Mouse (Mus musculus) frontal cortex, adult (tissue): ENCODE results near the gene Tmed8.
A peak's percentile ranks its signal among the peaks of the same experiment; 100 is the strongest.
"Not testable (repeated sequence)": the region's sequence is repeated elsewhere in the genome, so short reads cannot be mapped to it uniquely, and the experiment has no call there.

Experiments
- ATAC-seq: cut with Nextera tagmentation; 2 replicates; pipeline ENCODE4 v1.9.2; 2017; ENCODE audit warnings: mild to moderate bottlenecking, moderate library complexity, mixed read lengths; ENCODE audit not compliant: low TSS enrichment

The Tmed8 gene

GRCm38 (mm10) chr12:87160310-87160709, 39.9 kb downstream of the Tmed8 start:
- ATAC-seq = no peak

DNA sequence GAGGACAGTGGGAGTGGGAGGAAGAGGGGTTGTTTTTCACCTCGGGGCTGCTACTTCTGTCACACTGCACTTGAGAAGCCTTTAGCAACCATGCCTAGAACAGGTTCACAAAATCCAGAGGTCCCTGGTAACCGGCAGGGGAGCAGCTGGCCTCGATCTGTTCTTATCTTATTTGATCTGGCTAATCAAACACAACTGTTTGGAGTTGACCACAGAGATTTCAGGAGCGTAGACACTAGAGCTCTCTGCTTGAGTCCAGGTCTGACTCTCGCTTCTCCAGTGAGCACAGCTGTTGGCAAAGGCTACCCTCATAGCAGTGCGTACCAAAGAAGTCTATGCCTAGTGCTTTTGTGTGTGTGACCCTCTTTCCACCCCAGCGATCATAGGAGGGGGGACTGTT, 42.2 kb downstream of the Tmed8 start:
- ATAC-seq = no peak

DNA sequence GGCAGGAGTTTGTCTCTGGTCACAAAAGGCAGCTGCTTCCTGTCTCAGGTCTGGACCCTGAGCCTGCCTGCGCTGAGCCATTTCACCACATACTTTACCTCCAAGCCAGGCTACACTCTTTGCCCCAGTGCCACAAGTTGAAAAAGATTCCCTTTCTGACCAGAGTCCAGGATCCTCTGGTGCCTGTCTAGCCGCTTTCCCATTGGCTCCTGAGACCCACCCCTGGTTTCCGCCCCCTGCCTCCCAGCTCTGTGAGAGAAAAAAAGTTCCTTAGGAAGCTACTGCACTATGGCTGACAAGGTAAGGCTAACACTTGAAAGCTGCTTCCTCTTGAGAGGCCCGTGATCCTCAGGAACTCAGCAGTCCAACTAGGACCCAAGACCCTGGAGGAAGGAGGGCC, 42.9 kb downstream of the Tmed8 start:
- ATAC-seq = no peak

DNA sequence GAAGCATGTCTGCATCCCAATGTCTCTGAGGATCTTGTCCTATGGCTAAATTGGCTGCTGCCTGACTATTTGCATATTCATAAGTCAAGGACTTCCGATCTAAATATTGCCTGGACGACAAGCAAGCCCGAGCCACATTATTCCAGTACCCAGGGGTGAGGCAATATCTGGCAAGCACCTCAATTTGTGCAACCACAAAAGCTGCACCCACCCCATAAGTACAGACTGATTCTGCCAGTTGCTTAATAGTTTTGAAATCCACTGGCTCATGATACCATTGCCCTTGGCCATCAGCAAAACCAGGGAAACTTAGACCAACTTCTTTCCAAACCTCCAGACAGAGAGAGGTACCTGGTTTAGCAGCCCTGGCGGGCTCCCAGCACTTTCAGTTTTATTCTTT, 45.8 kb downstream of the Tmed8 start:
- ATAC-seq = not testable (repeated sequence)

GRCm38 (mm10) chr12:87149471-87149870, 50.8 kb downstream of the Tmed8 start:
- ATAC-seq = no peak

- ATAC-seq = no peak
Measured at GRCm38 (mm10) chr12:87148136-87148535, 52.1 kb downstream of the Tmed8 start.

DNA sequence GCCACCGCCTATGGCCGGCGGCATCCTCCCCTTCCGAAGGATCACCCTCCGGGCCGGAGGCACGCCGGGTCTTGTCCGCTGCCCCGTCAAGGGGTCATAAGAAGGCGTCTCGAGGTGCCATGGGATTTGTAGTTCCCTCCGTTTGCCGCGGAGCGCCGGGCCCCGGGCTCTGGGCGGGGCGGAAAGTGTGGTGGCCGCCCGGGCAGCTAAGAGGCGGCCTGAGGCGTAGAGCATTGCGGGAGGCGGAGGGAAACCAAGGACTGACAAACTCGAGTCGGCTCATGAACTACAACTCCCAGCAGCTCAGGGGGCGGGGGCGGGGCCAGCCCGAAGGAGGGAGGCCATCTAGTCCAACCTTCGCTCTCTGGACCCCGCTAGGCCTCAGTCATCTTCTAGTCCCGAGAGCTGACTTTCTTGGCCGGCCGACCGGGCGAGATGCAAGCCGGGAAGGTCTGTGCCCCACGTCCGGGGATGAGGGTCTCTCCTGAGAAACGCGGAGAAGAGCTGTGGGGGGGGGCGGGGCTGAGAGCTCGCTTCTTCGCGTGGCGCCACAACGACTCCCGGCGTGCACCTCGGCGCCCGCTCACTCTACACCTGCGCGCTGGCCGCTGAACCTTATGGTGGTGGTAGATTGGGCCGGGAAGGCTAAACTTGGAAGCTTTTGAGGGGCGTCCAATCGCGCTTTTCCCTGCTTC, 52.7 kb downstream of the Tmed8 start, which contains the start of gene Pomt2:
TSS of gene Pomt2 (minus strand) at position 574 of the 695 bp plus-strand sequence.
- peak; percentile 96 for ATAC-seq

GRCm38 (mm10) chr12:87146966-87147365, 53.3 kb downstream of the Tmed8 start, which contains the start of gene Gstz1:
Gene Gstz1 (plus strand): TSS chr12:87147165.
- ATAC-seq = peak; percentile 88

DNA sequence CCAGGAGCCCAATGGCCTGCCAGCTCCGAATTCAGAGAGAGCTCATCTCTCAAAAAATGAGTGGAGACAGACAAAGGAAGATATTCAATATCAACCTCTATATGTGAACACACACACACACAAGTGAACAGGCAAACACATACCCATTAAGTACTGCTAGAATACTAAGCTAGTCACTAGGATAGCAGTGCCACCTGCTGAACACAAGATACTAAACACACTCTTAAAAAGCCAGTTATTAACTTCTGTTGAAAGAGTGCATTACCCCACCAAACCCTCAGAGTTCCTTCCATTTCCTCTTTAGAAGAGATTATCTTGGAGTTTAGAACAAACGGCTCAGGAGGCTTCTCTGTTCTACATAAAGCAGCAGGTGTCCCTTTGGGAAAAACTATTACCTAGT, 58.1 kb downstream of the Tmed8 start:
- ATAC-seq = no peak

DNA sequence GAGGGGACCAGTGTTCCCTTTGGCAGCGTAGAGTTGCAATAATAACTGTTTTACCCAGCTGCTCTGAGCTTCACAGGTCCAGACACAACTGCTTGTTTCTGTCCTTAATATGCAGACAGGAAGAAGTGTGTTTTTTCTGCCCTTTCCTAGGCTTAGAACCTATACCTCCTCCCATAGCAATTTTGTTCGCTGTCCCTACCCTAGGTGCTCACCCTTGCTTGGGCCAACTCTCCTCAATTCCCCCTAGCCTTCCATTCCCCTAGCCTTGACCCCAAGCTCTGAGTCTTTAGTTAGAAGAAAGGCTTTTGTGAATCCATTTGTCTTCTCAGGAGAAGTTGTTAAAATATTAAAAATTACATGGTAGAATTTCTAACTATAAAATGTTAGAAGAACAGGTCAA, 61.5 kb downstream of the Tmed8 start:
- no peak for ATAC-seq

- no peak for ATAC-seq
Measured at GRCm38 (mm10) chr12:87138342-87138701, 61.9 kb downstream of the Tmed8 start.

GRCm38 (mm10) chr12:87137439-87138341, 62.6 kb downstream of the Tmed8 start:
- no peak for ATAC-seq

GRCm38 (mm10) chr12:87132784-87133183, 67.5 kb downstream of the Tmed8 start:
- no peak for ATAC-seq

GRCm38 (mm10) chr12:87132210-87132609, 68.0 kb downstream of the Tmed8 start:
- no peak for ATAC-seq

DNA sequence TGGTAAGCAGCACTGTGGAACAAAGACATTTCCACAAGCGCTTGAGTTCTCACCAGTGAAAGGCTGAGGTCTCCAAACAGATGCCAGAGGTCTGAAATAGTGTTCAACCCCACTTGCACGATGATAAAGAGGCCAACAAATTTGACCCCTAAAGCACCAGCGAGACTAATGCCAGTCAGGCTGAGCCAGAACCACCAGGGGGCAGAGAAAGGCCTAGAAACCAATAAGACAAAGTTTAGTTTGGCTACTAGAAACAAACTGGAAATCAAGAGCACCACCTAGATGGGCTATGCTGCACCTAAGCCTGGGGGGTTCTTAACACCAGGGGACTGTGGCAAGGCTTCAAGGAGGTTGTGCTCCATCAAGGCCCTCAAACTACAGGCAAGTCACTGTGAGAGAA, 68.6 kb downstream of the Tmed8 start:
- no peak for ATAC-seq

DNA sequence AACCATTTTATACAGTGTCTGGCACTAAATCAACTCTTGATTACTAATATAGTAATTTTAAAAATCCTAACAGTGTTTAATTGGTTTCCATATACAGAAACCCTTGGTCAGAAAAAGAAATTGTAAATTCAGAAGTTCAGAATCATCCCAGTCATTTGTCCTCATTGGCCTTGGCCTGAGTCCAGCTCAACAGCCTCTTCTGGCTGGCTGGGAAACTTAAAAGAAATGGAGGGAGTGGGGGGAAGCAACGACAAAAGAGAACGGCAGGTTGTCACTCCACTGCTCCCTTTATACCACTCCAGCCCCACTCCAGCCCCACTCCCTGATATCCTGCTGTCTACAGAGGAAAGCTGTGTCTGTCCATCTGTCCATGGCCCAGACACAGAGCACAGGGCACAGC, 69.1 kb downstream of the Tmed8 start:
- ATAC-seq = no peak

DNA sequence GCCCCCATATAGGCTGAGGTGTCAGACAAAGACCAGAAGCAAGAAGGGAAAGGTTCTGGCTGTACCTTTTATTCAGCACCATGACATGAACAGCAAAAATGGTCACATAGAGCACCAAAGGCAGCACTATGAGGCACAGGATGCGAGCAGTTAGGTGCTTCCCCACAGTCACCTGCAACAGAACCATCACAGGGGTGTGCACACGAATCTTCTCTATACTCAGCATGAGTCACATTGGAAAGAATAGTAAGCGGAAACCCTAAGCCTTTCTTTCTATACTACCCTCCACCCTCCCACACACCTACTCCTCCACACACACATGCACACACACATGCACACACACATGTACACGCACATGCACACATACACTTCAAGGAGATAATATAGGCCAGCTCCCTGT, 70.0 kb downstream of the Tmed8 start:
- ATAC-seq = no peak

DNA sequence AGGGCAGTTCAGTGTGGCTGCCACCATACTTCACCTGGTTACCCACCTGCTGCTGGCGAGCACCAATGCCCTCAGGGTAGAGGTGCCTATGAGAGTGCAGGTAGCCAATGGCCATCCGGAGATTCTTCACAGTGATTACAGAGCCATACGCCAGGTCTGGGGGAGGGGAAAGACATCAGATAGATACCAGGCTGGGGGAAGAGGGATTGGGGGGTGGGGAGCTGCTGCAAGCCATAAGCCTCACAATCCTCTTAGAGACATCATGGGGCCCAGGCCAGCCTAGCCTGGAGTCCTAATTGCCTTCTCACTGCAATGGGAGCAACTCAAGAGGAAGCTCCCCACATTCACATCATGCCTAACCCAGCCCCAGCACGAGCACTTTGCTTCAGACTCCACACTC, 73.0 kb downstream of the Tmed8 start:
- ATAC-seq = no peak

DNA sequence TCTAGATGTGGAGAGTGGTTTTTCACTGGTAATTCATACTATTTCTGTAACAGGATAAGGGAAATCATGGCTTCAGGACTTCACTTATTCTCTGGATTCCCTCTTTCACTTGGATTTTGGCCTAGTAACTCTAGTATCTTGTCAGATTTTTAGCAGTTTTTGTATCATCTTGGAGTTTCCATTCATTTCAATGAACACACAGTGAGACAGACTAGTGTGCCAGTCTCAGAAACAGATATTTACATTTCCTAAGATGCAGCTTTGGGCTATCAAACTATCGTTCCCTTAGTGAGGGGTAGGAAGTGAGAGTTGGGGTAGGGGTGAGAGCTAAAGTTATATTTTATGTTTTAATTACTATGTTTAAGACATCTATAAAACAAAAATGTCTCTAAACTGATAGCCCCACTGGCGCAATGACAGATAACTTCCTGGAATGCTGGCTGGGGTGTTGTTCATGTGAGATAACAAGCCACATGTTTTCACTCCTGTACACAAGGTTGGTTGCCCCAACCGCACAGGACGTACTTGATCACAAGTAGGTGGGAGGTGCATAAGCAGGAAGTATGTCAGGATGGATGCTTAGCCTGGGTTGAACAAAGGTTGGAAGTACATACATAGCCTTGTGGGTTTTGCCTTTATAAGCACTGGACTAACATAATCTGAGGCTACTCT, 78.2 kb downstream of the Tmed8 start:
- no peak for ATAC-seq
